Mouse (Mus musculus): ENCODE data around the gene Tmem211.

DNA sequence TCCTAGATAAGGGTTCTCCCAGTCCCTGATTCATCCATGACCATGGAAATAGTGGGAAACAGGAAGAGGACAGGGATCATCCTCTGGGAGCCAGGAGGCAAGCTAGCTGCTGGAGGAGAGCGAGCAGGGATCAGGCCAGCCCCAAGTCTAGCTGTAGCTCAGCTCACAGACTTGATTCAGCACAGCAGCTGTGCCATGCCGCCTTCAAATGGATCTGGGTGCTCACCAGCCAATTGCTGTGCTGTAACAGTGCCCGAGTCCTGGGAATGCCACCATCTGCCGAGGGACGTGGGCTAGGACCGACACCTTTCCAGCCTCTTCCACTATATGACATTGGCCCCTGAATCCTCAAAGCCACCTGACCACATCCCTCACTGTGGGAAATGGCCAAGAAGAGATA, 30.8 kb upstream of the Tmem211 start:
- TF ChIP-seq CTCF (IDR thresholded peaks at IDR 0.05) (no peak), EP300 (IDR thresholded peaks at IDR 0.05) (no peak)
